Mouse (Mus musculus): ENCODE data around the gene Smyd3.
A peak's percentile ranks its signal among the peaks of the same experiment; 100 is the strongest.

The Smyd3 gene

DNA sequence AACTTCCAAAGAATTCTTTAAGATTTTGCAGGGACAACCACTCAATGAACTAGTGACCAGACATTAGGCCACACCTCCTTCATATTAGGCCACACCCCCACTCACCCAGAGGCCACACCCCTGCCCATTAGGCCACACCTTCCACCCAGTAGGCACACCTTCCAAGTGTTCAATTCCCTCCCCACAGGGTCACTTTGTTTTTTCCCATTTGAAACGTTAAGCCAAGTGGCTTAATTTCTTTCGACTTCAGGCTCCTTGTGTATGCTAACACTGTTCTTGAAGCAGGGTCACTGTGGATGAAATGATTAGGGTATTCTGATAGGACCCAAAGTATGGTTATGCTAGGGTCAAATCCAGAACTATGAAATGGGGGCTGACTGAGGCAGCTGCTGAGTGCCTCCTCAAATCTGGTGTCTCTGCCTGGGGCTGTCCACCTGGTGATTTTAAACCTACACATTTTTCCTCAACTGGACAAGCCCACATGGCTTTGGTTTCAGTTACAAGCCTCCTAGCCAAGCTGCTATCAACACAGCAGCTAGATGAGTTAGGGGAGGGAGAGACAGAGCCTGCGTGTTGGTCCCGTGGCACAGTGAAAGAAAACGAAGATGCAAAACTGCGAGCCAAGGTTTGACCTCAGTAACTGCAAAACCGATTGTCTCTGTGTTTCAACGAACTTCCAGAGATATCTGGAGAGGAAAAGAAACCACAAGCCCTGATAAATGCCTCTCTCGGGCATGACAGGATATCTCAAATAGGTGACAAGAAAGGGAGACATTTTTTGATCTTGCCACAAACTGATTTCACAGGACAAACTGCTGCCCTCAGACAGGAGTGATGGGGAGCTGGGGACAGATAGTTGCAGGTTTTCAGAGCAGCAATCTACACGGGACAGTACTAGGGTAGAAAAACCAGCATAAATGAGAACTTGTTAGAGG is 400.8 kb downstream of the Smyd3 start:
- DNase-seq (ENCODE audit: low spot score): no peak

DNA sequence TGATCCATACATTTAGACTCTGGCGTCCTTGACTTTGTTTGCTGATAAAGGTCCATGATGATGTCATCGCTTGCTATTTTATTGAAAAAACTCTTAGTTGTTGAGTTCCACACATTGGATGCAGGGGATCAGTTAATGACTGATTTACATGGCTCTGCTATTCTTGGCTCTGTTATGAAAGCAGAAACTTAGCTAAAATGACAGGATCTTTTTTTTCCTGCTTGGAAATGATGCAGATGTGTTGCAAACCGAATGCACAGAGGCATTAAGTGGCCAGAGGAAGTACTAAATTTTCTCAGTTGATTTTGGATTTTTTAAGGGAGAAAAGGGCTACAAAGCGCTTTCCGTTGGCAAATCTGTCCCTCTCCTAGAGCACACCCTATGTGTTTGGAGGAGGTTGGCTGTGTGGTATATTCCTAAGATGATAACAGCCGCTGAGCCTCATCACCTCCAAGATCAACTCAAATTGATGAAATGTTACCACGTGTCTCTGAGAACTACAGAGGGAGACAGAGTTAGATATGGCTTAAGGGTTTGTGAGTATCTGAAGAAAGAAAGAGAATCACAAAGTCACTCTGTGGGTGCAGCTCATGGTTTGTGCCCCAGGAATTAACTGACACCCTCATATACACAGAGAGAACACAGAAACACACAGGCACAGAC is 402.9 kb downstream of the Smyd3 start:
- DNase-seq (ENCODE audit: low spot score): no peak

DNA sequence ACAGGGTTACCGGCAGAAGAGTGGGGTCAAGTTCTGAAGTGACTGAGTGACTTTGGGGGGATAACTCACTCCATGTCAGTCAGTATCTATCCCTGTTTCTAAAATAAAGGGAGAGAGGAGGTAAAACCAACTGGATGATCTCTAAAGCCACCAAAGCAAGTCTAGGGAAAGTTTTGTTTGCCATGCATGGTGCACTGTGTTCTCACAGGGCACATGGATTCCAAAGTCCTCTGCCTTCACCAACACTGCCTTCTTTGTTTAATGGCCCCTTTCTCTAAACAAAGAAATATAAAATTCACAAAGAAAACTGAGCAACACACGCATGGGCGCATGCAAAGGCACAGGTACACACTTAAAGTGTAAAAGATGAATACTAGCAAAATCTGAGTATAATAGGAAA is 403.5 kb downstream of the Smyd3 start:
- no peak for DNase-seq (ENCODE audit: low spot score)

- DNase-seq (ENCODE audit: low spot score): no peak
Measured at GRCm38 (mm10) chr1:179108759-179109158, 409.1 kb downstream of the Smyd3 start.

GRCm38 (mm10) chr1:179107761-179108694 is 409.8 kb downstream of the Smyd3 start:
- DNase-seq (ENCODE audit: low spot score): no peak

GRCm38 (mm10) chr1:179107211-179107610 is 410.6 kb downstream of the Smyd3 start:
- no peak for DNase-seq (ENCODE audit: low spot score)

- DNase-seq (ENCODE audit: low spot score): no peak
Measured at GRCm38 (mm10) chr1:179106702-179107145, 411.1 kb downstream of the Smyd3 start.

GRCm38 (mm10) chr1:179106103-179106701 is 411.6 kb downstream of the Smyd3 start:
- DNase-seq (ENCODE audit: low spot score): no peak

DNA sequence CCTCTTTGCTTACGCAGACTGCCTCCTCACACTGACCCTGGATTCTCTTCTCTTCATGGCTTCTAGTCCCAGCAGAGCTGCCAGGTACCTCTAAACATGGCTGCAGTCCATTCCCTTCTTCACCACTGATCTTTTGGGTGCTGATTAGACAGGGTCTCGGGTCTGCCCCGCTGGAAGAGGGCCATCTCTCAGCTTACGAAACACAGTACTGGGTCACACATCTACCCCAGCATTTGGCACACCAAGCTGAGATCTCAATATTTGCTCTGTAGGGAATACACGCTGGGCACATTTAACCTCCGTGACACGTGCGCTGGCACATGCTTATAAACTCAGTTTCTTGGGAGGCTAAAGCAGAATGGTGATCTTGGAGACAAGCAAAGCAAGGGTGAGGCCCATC is 413.4 kb downstream of the Smyd3 start:
- DNase-seq (ENCODE audit: low spot score): no peak

DNA sequence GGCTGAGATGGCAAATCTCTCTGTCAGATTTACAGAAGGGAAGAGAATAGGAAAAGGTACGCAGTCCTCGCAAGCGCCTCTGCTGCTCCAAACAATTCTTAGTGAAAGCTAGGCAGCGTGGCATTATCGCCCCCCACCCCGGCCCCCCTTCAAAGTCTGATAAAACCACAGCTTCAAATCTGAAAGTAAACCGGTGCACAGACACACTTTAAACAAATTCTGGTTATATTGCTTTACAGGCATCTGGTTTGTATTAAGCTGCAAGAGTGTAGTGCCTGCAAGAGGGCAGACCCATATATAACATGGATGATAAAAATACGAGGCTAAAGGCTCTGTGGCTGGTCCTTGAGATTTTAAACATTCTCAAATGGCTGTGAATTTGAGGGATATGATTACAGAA is 420.8 kb downstream of the Smyd3 start:
- no peak for DNase-seq (ENCODE audit: low spot score)

DNA sequence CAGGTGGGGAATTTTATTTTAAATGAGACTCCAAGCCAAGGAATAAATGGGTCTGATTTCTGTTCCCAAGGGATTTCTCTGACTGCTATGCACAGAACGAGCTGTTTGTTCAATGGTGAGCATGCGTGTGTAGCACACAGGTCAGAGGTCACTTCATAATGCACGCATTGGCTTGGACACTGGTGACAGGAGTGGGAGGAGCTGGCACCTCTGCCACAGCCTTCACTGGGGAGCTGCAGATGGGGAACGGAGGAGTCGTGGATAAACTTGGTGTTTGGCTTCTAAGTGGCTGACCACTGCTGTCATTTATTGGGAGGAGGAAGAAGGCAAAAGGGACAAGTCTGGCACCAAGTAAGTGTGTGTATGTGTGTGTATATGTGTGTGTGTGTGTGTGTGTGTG is 421.5 kb downstream of the Smyd3 start:
- no peak for DNase-seq (ENCODE audit: low spot score)

DNA sequence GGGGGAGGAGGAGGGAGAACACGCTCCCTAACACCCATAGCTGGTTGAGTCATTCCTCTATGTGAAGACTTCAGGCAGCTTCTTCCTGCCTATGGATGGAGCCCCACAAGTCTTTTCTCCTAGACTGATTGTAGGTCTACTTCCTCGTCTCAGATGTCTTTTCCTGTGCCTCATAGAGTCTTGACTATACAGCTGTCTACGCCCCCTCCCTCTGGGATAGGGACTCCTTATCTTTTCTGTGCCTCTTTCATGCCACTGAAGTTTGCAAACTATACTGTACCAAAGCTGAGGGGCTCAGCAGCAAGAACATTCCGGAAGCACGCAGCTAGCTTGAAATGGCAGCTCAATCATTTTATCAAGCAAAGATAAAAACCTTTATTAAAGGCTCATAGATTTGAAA is 428.7 kb downstream of the Smyd3 start:
- no peak for DNase-seq (ENCODE audit: low spot score)

GRCm38 (mm10) chr1:179087033-179087998 is 430.5 kb downstream of the Smyd3 start:
- DNase-seq (ENCODE audit: low spot score): peak; percentile 20

DNA sequence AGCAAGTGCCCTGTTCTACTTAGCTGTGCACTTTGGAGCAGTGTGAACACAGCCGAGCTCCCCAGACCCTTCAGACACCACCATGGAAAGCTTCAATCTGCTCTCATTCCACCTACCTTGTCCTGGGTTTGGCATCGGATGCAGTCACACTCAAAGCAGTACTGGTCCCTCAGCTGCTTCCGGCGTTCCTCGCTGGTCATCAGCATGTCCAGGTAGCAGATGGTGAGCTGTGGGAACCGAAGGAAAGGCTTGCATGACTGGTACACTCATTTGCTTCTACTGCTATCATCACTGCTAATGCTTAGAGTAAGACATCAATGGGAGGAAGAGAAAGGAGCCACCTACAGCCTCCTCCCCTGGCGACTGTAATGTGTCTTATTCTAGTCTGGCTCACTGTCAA is 431.6 kb downstream of the Smyd3 start:
- DNase-seq (ENCODE audit: low spot score): no peak

DNA sequence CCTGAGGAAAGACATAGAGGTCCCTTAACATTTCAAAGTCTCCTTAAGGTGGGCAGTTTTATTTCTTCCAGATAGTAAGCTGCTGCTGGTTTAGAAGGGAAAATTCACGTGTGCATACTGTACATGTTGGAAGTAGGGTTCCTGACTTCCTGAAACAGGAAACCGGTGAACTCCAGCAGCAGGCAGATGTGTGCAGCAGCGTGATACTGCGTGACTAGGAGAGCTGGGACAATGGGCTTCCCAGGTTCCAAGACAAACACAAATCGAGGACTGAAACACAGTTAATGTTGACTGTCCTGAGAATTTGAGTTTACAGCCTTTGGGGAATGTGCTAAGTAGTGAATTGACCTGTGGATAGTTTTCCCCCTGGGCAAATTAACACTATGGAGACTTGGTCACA is 434.7 kb downstream of the Smyd3 start:
- DNase-seq (ENCODE audit: low spot score): no peak

- no peak for DNase-seq (ENCODE audit: low spot score)
Measured at GRCm38 (mm10) chr1:179073846-179074245, 444.0 kb downstream of the Smyd3 start.

DNA sequence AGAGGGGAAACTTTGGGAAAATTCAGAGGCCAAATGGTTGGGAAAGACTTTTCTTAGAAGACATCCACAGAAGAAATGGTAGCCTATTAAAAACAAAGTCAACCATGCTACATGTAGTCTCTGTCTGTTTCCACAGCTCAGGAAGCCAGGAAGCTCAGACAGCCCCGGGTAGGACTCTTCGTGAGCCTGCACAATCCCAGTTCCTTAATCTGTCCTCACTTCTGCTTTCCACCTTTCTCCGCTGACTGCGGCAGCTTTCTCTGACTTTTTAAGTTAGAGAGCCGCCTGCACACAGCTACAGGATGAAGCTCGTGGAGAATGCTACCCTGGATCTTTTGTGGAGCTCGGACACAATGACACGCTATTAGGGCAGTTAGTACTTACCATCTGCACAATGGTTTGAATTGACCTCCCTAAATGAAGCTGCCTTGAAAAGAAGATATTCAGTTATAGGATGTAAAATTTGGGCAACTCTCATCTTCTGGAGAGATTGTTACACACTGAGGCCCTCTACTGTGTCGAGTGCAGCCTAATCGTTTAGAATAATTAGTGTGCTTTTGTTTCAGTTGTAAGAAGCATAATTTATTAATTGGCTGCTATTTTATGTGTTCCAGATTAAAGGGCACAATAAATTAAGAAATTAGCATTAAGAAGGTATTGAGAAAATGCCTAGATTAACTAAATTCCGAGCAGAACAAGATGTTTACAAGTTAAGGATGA is 444.7 kb downstream of the Smyd3 start:
- DNase-seq (ENCODE audit: low spot score): no peak

GRCm38 (mm10) chr1:179072406-179072805 is 445.4 kb downstream of the Smyd3 start:
- no peak for DNase-seq (ENCODE audit: low spot score)

DNA sequence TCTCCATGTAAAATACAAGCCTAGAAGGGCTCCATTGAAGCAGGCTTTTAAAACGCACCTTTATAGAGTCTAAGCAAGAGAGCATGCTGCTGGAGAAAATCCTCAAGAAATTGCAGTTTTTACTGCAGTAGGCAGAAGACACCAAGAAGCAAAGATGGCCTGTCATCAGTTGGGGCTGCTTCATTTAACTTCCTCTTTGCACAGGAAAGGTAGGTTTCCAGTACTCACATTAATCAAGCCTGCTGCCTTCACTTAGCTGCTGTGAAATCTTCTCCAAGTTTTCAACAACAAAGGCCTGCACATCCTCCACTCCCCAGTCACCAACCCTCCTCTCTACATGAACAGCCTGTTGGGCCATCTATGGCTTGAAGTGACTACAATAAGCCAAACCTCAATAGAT is 448.9 kb downstream of the Smyd3 start:
- no peak for DNase-seq (ENCODE audit: low spot score)

DNA sequence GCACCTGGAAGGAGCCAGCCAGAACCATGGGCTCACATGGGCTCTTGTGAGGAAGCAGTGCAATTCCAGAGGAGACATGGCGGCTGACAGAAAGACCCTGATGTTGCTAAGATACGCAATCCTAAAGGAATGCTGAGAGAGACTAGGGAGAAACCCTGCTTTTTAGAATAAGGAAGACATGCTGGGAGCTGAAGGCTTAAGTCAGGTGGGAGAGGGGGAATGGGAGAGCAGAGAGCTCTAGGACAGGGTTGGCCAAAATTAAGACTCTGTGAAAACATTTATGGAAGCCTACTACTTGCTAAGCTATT is 452.6 kb downstream of the Smyd3 start:
- no peak for DNase-seq (ENCODE audit: low spot score)

All from ovary, postnatal 14 days (tissue).